Mouse (Mus musculus): ENCODE measurements around the gene Phc1. TPM values are rescaled to one million over a fixed set of nuclear protein-coding genes. Genes with fewer than 3 reads are reported as not detected.

Gene Phc1
- total and polyA plus RNA-seq, 3 experiments = 24.8 to 62.2 (median 33.6) TPM

DNA sequence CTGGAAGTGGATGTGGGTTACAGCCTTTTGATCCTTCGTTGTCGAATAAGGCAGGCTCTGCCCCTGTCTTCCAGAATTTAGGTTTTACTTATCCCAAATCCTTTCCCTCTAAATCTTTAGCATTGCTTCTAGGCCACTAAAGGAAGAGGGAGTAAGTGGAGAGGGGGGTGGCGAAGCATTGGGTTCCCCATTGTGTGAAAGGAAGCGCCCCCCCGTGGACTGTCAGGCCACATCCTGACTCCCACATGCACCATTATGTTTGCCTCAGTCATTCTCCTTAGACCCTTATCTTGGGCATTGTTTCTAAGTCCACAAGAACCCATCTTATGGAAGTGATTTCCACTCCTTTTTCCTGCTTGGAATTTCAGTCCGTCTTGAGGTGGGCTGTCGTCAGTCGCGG lies 45.1 kb downstream of the Phc1 start:
- no peak for DNase-seq

GRCm38 (mm10) chr6:122294290-122294689 lies 46.1 kb downstream of the Phc1 start:
- no peak for DNase-seq

DNA sequence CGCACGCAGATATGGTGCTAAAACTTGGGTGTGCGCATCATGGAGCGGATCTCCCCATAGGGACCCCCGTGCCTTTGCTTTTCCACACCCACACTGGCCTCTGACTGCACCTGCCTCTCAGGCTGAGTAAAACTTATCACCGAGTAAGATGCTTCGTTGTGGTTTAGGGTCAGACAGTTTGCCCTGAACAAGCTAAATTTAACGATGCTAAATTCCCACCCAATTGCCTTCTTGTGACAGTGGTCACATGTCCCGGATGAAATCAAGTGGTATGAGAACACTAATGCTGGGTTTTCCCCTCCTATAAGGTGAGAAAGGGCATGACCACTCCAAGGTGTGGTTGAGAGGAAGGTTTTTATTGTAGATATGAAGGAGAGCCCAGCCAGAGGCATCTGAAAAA lies 46.6 kb downstream of the Phc1 start:
- DNase-seq = no peak

GRCm38 (mm10) chr6:122293121-122293520 lies 47.2 kb downstream of the Phc1 start:
- DNase-seq = no peak

- DNase-seq = no peak
Observed at GRCm38 (mm10) chr6:122292184-122292583, 48.2 kb downstream of the Phc1 start.

DNA sequence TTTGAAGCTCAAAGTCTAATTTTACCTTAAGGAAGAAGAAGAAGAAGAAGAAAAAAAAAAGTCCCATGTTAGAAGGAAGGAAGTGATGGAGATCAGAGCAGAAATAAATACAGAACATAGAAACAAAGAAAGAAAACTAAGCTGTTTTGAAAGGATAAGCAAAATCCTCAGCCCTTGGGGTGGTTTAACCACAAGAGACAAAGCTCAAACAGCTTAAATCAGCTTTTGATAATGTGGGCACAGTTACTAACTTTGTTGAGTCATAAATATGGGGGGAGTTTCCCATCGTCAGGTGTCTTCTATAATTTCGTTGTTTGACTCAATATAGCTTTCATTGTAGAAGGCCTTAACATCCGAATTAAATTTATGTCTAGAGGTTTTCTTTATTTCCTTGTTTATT lies 48.6 kb downstream of the Phc1 start:
- no peak for DNase-seq

DNA sequence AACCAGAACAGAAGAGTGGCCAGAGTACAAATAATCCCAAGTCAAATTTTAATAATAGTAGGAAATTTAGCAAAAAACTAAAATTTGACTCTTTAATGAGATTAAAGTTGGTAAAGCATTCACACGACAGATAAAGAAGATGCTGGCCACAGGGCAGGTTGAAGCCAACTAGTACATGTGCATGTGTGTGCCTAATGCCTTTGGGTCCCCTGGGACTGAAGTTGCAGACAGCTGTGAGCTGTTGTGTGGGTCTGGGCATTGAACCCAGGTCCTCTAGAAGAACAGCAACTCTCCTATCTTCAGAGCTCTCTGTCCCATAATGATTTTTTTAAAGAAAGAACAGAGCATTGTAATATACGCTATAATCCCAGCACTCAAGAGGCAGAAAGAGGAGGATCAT lies 49.1 kb downstream of the Phc1 start:
- no peak for DNase-seq

DNA sequence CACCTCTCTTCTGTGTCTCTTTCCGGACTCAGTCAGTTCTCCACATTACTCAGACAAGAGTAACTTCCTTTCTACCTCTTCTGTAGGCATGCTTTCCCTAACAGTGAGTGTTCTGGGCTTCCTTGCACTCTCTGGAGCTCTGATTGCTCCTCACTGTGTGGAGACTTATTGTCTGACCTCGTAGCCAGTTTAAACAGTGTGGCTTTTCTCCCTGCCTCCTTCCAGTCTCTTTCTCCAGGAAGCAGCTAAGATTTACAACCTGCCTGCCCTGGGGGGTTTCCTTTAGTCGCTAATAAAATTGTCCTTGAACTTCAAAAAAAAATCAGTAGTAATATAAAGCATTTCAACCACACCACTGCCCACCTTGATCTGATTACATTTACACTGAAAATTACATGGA lies 50.1 kb downstream of the Phc1 start:
- no peak for DNase-seq

DNA sequence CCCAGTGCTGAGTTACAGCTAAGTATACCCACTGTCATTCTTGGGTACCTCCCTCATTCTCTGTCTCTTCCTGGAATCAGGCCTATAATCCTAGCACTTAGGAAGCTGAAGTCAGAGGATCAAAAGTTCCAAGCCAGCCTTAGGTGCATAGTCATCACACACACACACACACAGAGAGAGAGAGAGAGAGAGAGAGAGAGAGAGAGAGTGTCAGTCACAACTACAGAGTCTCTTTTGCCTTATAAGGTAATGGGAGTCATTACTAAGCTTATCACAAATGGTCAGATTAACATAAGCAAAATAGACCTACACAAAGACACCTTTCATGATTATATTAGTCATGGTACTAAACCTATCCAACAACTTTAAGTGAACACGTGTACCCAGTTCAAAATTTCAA lies 51.0 kb downstream of the Phc1 start:
- no peak for DNase-seq

DNA sequence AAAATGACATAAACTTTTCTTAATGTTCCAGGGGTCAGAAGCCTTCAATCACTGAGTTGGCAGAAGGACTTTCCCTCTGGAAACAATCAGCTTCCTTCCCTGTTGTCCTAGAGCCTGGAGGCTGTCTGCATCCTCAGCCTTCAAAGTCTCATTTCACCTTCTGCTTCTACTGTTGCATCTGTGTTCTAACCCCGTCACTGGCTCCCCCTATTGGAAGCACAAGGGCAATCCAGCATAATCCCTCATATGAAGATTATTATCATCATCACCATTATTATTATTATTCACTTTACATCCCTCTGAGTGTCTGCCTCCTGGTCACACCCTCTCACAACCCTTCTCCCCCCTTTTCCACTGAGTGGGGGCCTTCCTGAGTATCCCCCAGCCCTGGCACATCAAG lies 52.1 kb downstream of the Phc1 start:
- DNase-seq = no peak

DNA sequence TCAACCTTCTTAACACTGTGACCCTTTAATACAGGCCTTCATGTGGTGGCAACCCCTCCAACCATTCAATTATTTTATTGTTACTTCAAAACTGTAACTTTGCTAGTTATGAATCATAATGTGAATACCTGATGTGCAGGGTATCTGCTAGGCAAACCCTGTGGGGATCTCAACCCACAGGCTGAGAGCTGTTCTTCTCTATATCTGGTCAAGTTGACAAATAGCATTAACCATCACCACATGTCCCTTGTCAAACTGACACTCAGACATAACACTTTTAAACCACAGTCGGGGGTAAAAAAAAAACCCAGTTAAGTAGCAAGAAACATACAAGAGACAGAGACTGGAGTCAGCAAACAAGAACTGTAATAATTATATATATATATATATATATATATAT lies 55.5 kb downstream of the Phc1 start:
- no peak for DNase-seq

DNA sequence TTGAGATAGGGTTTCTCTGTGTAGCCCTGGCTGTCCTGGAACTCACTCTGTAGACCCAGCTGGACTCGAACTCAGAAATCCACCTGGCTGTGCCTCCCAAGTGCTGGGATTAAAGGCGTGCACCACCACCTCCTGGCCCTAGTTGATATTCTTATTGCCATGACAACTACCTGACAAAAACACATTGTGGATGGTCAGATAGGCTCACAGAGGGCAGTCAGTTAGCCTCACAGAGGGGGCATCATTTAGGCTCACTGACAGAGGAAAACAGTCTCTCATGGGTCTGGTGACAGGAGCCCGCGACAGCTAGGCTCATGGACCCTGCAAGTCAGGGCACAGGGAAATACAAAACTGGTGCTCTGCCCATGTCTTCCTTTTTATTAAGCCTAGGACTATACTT lies 56.1 kb downstream of the Phc1 start:
- DNase-seq = no peak

- DNase-seq = no peak
Observed at GRCm38 (mm10) chr6:122283429-122283828, 56.9 kb downstream of the Phc1 start.

GRCm38 (mm10) chr6:122282782-122283181 lies 57.6 kb downstream of the Phc1 start, which contains the start of gene Klrg1:
Gene Klrg1 (minus strand): TSS chr6:122282882.
- DNase-seq = no peak

- DNase-seq = no peak
Observed at GRCm38 (mm10) chr6:122276565-122276964, 63.8 kb downstream of the Phc1 start.

DNA sequence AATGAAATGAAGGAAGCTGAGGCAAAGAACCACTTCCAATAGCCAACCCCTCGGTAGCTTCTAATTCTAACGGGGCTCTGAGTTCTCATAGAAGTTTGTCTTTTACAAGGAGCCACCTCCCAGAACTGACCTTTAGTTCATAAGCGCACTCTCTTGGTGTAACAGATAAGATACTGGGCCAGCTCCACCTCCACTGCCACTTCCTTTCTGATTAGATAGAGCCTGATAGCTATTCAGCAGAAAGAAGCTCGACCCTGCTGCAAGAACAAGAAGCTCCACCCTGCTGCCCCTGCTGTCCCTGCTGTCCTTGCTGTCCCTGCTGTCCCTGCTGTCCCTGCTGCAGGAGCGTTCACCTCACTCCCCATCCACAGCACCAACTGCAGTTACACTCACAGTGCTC lies 65.8 kb downstream of the Phc1 start:
- no peak for DNase-seq

- no peak for DNase-seq
Observed at GRCm38 (mm10) chr6:122270152-122270551, 70.2 kb downstream of the Phc1 start.

DNA sequence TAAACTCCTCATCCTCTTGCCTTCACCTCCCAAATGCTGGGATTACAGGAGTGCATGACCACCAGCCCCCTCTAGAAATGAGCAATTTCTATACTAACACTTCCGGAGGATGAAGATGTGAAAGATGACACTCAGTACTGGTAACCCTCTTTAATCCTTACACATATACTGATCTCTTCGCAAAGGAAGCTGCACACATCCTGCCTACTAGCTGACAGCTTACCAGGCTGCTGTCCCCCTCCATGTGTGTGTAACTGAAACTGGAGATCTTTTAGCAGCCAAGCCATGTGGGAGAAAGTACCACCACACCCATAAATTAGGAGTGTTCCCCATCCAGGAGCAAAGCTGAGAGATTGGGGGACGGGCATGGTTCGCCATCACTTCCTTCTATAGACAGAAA lies 71.2 kb downstream of the Phc1 start:
- DNase-seq = no peak

DNA sequence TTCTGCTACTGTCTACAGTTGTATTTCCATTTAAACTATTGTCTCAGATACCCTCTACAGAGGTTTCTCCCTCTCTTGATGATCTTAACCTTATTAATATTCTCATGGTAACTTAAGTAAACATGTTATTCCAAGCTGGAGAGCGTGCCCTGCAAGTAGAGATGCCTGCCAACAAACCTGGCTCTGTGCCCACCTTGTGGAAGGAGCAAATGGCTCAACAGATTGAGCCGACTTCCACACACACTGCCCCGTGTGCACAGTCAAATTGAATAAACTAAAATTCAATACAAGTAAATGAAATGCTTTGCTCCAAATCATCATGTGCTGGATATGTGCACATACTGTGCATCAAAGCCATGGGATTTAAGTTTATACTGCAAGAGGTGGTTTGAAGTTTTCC lies 71.8 kb downstream of the Phc1 start:
- DNase-seq = peak; percentile 45

Other genes with a start within 250 kb of the Phc1 start
- under 1 TPM in 1 of 2 experiments, not detected in 1; 0.28 TPM for gene Klrg1, start 57.7 kb downstream of the Phc1 start, total RNA-seq (2021)
- gene Klrg1, start 57.7 kb downstream of the Phc1 start, polyA plus RNA-seq (2012; rRNA removed) = not detected in 2 replicates
- gene M6pr, start 31.8 kb downstream of the Phc1 start, total RNA-seq (2021) = 100 to 1,000 TPM; 159 to 173 TPM
- gene M6pr, start 31.8 kb downstream of the Phc1 start, polyA plus RNA-seq (2012; rRNA removed) = 31.4 and 41.9 TPM in 2 replicates
- gene Rimklb, start 158.2 kb upstream of the Phc1 start, total RNA-seq (2021) = not detected
- 0.09 TPM in 1 of 2 replicates, not detected in the other for gene Rimklb, start 158.2 kb upstream of the Phc1 start, polyA plus RNA-seq (2012; rRNA removed)
- gene Mfap5, start 165.3 kb upstream of the Phc1 start, total RNA-seq (2021) = 10 to 100 TPM; 15.5 to 22.6 TPM
- gene Mfap5, start 165.3 kb upstream of the Phc1 start, polyA plus RNA-seq (2012; rRNA removed) = 38.2 and 38.8 TPM in 2 replicates
- gene Aicda, start 213.2 kb upstream of the Phc1 start, total RNA-seq (2021) = not detected
- gene Aicda, start 213.2 kb upstream of the Phc1 start, polyA plus RNA-seq (2012; rRNA removed) = not detected in 2 replicates